Mouse (Mus musculus): ENCODE data around the gene Ttc28. TPM values are rescaled to one million over a fixed set of nuclear protein-coding genes. Genes with fewer than 3 reads are reported as not detected.

Ttc28 gene
- total RNA-seq, 2 experiments from 2014 or later: 34.1 TPM

- no peak for DNase-seq (ENCODE audit: low spot score in 2 of 2)
These were observed 126.9 kb downstream of the Ttc28 start for GRCm38 (mm10) chr5:111006272-111007135.

GRCm38 (mm10) chr5:111007136-111007500 is 127.5 kb downstream of the Ttc28 start:
- DNase-seq (ENCODE audit: low spot score in 2 of 2): no peak

DNA sequence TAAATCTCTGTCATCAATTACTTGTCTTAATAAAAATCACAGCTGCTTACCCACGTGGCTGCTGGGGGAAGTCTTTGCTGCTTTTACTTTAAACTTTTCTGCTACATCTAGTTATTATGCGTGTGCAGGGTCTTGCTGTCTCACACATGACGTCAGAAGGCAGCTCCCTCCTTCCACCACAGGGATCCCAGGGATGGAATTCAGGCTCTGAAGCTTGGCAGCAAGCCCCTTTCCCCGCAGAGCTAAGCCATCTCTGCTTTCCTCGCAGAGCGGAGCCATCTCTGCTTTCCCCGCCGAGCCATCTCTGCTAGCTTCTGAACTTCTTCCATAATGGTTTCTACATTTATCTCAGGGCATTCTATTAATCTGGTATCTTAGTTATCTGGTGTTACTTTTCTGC is 128.3 kb downstream of the Ttc28 start:
- no peak for DNase-seq (ENCODE audit: low spot score in 2 of 2)

GRCm38 (mm10) chr5:111008431-111008830 is 128.8 kb downstream of the Ttc28 start:
- no peak for DNase-seq (ENCODE audit: low spot score in 2 of 2)

DNA sequence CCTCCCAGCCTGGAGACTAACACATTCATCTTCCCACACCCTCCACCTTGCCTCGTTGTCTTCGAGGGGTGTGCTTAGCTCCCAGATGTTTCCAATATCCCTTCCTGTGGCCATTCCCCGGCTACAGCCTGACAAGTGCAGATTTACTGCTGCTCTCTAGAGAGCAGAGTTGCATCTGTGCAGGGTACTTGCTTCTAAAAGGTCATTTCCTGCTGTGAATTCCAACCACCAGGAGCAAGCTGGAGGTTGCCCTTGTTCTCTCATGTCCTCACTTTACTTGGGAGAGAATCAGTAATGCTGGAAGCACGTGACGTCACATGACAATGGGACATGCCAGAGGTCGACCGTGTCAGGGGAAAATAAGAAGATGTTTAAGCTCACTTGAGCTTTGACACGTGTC is 131.7 kb downstream of the Ttc28 start:
- DNase-seq (ENCODE audit: low spot score in 2 of 2): no peak

GRCm38 (mm10) chr5:111012064-111012463 is 132.5 kb downstream of the Ttc28 start:
- DNase-seq (ENCODE audit: low spot score in 2 of 2): no peak

DNA sequence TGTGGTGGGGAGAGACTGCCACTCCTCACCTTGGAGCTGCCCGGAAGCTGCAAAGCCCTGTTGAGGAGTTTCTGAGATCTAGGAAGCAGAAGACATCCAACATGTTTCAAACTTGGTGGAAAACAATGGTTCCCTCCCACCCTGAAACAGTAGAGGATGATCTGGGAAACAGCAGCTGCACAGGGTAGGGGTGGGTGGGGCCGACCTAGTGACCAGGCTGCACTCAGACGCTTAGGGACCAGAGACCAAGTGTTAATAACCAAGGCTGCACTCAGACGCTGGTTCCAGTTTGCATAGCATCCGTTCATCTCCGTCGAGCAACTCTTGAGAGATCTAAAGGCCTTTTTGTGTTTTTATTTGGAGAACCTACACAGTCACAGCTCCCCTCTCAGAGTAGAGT is 133.0 kb downstream of the Ttc28 start:
- no peak for DNase-seq (ENCODE audit: low spot score in 2 of 2)

DNA sequence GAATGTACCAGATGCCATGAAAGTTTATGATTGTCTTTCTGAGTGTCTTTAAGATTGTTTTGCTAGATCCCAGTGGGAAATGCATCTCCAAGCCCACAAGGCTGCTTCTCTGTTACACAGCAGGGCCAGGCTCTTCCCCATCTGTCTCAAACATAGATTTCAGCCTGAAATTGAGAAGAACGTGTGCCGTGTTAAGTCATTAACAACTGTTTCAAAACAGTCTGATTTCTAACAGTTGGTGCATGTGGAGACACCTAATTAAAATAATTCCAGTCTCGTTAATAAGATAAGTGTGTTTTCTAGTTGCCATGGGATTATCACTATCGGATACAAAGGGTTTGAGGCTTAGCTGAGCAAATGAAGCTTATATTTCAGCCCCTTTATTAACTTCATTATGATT is 135.4 kb downstream of the Ttc28 start:
- DNase-seq (ENCODE audit: low spot score in 2 of 2): no peak

- no peak for DNase-seq (ENCODE audit: low spot score in 2 of 2)
These were observed 137.7 kb downstream of the Ttc28 start for GRCm38 (mm10) chr5:111017319-111017718.

GRCm38 (mm10) chr5:111022339-111022738 is 142.7 kb downstream of the Ttc28 start:
- DNase-seq (ENCODE audit: low spot score in 2 of 2): no peak

GRCm38 (mm10) chr5:111022940-111023339 is 143.3 kb downstream of the Ttc28 start:
- no peak for DNase-seq (ENCODE audit: low spot score in 2 of 2)

DNA sequence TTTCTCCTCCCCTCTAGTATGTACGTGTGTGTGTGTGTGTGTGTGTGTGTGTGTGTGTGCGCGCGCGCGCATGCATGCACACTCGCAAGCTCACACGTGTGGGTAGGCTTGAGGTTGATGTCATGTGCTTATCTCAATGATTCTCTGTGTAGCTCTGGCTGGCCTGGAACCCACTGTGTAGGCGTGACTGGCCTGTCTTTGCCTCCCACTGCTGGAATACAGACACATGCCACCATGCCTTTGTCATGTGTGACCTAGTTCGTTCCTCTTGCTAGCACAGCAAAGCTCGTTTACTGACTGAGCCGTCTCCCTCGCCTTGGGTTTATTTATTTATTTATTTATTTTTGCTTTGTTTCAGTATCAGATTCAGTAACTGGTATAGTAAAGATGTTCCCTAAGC is 145.0 kb downstream of the Ttc28 start:
- no peak for DNase-seq (ENCODE audit: low spot score in 2 of 2)

GRCm38 (mm10) chr5:111025476-111025875 is 145.9 kb downstream of the Ttc28 start:
- no peak for DNase-seq (ENCODE audit: low spot score in 2 of 2)

- DNase-seq (ENCODE audit: low spot score in 2 of 2): no peak
These were observed 146.6 kb downstream of the Ttc28 start for GRCm38 (mm10) chr5:111026209-111026608.

DNA sequence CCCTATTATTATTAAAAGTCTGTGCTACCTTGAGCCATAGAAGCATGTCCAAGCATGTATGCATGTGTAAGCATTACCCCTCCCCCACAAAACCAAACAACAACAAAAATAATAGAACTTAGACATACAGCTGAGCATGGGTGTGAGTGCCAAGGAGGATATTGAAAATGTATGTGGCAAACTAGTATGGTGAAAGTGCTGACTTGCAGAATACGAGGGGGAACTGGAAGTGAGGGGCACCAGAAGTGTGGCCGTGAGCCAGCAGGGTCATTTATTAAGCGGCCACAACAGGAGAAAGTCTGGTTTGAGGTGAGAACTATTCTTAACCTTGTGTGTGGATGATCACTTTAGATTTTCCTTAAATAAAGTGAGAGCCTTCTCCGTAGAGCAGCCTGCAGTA is 148.7 kb downstream of the Ttc28 start:
- DNase-seq (ENCODE audit: low spot score in 2 of 2): no peak

DNA sequence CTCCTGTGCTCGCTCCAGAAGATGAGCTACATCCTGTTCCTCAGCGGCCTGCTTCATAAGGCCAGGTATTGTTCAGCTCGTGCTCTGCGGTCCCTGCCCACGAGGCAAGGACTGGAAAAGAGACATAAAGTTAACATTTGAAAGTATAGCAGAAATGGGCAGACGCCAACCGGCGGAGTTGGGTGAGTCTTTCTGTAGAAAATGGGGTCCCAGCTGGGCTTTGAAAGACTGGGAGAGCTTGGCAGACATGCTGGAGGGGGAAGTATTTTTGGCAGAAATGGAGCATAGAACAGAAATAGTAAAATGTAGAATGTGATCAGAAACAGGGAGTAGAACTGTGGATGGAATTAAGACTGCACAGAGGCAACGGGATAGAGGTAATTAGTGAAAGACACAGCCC is 149.3 kb downstream of the Ttc28 start:
- DNase-seq (ENCODE audit: low spot score in 2 of 2): no peak

DNA sequence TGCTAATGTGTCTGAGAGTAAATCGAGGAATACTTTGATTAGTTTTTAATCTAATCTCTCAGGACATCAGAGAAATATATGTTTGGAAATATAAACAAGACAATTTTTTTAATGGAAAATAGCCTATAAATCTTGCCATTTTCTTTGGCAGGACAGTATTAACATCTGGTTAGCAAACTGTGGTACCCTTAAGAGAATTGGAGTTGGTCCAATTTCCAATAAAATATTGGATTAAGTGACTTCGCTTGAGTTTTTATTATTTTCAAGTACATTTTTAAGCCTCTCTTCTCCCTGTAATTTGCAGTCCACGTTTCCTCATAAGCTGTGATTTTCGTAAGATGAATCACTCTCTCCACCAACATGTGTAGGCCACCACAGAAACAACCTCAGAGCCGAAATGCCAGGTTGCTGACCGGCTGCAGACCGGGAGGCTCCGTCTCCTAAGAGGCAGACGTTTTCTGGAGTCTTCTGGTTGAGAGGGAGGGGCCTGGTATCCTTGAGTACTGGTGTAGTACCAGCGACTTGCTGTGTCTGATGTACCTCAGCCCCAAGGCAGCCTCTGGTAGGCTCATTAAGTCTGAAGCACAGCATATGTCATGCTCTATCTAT is 153.2 kb downstream of the Ttc28 start:
- no peak for DNase-seq (ENCODE audit: low spot score in 2 of 2)

DNA sequence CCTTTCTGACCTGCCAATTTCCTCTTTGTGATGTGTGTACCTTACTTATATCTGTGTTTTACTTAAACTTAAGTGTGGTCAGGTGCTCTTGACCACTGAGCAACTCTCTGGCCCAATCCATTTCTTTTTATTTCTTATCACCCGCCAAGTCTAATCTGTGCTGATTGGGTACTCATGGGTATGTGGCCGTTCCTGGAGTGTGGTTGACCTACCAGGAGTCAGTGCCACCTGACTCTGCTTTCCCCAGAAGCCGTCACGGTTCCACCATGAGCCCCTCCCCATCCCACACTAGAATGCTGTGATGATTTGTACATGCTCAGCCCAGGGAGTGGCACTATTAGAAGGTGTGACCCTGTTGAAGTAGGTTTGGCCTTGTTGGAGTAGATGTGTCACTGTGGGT is 153.9 kb downstream of the Ttc28 start:
- DNase-seq (ENCODE audit: low spot score in 2 of 2): no peak

- DNase-seq (ENCODE audit: low spot score in 2 of 2): no peak
These were observed 157.6 kb downstream of the Ttc28 start for GRCm38 (mm10) chr5:111037123-111037748.

DNA sequence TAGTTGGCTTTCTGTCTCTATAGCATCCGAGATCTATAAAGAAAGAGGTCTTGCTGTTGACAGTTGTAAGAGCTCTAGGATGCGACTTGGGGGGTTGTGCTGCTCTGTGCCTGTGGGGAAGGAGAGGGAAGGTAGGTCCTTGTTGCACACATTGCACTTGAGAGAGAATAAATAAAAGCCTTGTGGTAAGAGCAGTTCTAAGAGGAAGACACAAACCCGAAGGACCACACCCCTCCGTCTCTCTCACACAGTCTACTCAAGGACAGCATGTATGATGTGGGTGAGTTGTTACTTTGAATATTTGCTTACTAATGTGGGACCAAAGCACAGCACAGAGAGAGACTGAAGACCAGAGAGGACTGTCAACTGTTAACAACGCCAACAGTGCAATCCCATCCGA is 160.2 kb downstream of the Ttc28 start:
- no peak for DNase-seq (ENCODE audit: low spot score in 2 of 2)

DNA sequence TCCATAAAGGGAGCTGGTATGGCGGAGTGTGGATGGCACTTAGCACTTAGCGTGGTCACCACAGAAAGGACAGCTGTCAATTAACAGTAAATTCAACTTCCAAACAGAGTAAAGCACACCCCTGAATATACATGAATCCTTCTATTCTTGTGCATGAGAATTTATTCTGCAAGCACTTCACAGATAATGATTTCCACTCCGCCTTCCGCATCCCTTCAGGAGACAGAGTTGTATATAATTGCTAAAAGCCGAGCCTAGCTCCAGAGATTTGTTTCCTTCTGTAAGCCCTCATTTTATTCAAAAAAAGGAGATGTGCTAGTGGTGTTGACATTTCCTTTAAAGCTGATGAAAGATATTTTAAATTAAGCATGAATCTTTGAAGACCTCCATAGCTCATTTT is 162.3 kb downstream of the Ttc28 start:
- DNase-seq (ENCODE audit: low spot score in 2 of 2): no peak

DNA sequence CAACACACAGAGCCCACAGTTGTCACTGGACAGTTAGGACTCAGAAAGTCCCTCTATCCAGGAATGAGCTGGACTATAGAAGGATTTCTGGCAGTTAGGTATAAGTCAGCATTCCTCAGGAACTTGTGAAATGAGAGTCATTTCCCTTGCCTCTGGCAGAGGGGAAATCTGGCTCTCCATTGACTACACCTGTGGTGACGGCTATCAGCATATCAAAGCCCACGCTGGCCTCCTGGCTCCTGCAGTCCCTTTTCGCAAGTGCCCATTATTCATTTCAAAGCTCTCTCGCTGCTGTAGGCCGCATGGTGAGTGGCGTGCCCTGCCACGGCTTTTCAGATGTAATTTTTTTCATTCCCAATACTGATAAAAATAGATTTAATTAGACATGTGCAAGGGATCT is 164.6 kb downstream of the Ttc28 start:
- no peak for DNase-seq (ENCODE audit: low spot score in 2 of 2)

Data from adrenal gland, postnatal 4 days (tissue).